Mouse (Mus musculus) testis, postnatal 14 days (tissue): ENCODE results near the gene 9930111J21Rik2.
"Not testable (repeated sequence)": the region's sequence is repeated elsewhere in the genome, so short reads cannot be mapped to it uniquely, and the experiment has no call there.

ENCODE experiments used
- DNase-seq: peaks from one replicate; pipeline ENCODE4 v3.0.0; 2021; ENCODE audit warnings: low spot score

9930111J21Rik2 gene

DNA sequence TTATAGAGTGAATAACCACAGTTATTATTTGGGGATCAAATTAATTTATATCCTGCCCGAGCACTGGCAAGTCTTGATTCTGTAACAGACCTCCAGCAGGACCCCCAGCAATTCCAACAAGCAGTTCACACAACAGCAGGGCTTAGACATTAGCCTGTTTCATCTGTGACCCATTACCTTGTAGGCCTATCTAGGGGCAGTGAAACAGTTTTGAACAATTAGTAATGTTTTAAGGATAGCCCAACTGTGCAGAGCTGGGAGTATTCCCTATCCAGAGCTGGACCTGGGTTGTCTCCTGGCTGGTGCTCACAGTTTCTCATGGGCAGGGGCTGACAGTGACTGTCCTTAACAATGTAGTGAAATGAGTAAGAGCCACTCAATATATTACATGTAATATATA, 26.0 kb upstream of the 9930111J21Rik2 start:
- DNase-seq, result no peak

DNA sequence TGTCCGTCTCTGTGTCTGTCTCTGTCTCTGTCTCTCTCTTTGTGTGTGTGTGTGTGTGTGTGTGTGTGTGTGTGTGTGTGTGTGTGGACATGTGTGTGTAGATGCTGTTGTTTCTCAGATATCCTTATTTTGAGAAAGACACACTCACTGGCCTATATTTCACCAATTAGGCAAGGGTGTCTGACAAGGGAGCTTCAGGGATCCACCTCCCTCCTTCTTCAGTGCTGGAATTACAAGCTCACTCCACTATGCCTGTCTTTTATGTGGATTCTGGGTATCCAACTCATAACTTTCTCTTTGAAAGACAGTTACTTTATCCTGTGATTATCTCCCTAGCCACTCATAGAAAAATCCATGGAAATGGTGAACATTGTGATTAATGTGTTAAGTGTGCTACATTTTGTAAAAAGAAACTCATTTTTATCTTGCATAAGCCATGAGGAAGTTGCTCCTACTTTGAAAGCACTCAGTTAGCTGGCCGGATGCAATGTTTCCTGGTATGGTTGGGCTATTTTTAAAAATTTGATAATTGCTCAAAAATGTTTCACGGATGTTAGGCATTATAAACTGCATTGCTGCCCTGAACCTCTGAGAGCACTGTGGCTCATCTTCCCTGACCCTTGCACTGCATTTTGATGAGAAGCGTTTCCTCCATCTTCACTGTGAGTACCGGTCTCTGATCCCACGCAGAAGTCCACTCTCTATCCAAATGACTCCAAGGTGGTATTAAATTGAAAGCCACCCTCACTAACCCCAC, 25.1 kb upstream of the 9930111J21Rik2 start, which contains the start of gene Ifi47:
Gene Ifi47 (plus strand): TSS at position 587 of the 757 bp plus-strand sequence.
- not testable (repeated sequence) for DNase-seq

DNA sequence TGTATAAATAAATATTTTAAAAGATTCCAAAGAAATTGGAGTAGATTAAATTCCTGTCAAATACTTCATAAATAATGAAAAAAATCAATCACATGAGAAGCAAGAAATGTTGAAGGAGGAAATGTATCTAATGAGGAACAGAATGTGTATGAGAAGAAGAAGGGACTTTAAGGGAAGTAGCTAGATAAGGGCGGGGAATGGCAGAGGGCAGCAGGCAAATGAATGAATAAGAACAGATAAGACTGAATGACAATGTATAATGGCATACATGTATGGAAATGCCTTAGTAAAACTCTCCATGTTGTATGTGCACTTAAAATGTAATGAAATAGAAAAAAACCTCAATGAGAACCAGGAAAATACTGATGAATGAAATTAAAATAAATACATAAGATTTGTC, 17.3 kb upstream of the 9930111J21Rik2 start:
- no peak for DNase-seq

DNA sequence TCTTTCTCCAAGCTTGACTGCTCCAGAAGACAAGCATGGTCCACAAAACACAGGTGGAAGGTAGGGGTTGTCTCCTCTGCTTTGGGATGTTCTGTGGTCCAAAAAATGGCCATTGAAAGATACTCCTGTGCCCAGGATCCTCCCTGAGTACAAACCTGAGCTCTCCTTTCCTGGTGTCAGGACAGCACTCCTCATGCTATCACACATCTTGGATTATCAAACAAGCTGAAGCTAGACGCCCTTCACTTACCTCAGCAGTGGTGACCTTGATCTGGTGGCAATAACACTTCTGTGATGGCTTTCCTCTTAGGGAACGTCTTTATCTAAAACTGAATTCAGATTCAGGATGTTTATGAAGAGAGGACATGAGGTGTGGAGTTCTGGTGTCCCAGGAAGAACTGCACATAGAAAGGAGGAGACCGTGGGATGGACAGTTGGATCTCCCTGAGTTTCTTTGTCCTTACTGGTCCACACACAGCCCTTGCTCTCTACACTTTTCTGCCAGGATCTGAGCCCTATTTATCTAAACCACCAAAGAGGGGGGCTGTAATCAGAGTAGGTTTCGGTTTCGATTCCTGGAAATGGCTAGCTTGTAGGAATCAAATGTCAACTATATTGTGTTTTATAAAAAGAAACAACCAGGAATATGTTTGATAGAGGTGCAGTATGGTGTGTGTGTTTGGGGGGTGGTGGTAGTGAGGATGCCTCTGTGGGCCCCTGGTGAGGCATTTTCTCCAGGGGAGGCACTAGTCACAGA, 12.8 kb upstream of the 9930111J21Rik2 start, which contains the start of gene Tgtp2:
Gene Tgtp2 (minus strand): TSS at position 494 of the 757 bp plus-strand sequence.
- not testable (repeated sequence) for DNase-seq

DNA sequence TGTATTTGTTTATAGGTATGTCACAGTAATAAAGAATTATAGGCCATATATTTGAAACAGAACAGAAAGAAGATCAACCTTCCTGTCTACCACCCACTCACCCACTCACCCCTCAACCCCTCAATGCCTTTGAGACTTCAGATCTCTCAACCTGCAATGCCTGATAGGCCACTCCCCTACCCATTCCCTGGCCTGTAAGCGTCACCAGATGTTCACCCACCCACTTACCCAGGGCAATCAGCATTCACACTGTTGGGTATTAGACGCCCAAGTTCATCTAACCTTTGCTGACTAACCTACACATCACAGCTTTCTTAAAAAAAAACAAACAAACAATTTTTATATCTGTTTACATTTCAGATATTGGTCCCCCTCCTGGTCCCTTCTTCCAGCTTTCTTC, 10.8 kb upstream of the 9930111J21Rik2 start:
- not testable (repeated sequence) for DNase-seq

DNA sequence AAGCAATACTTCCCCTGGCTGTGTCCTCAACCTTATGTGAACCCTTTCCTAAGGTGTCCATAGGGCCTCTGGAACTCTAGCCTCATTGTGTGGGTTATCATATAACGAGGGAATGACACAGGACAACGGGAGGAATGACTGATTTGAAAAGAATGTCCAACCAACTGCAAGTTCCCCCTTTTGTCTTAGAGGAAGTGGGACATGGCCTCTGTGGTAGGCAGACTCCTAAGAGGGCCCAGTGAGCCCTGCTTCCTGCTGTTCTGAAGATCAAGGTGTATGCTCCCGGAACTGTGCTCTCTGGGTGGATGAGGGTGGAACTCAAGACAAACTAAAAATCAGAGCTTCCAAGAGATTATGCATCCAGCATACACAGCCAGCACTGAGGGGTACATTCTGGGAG, 9.0 kb upstream of the 9930111J21Rik2 start:
- not testable (repeated sequence) for DNase-seq

DNA sequence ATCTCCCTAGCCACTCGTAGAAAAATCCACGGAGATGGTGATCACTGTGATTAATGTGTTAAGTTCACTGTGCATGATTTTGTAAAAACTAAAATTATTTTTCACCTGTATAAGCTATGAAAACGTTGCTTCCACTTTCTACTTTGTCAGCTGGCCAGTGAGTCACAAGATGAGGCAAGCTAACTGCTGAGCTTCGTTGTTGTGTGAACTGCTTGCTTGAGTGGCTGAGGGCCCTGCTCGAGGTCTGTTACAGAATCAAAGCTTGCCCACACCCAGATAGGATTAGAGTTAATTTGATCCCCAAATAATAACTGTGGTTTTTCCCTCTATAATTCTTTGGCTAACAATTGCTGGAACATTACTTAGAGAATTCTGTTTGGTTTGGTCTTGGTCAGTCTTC, 852 bp upstream of the 9930111J21Rik2 start:
- not testable (repeated sequence) for DNase-seq

DNA sequence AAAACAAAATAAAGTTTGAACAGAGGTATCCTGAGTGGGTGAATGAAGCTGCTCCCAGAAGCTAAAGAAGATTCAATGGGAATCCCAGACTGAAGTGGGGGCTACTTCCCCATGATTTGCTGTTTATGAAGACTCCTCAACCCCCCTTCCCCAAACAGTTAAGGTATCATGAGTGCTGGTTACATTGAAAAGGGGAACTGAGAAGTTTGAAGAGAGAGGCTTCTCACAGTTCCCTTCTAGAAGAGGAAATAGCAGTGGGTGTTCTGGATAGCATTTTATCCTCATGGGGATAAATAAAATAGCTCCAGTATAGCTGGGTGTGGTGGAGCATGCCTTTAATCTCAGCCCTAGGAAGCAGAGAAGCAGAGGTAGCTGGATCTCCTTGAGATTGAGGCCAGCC, 978 bp downstream of the 9930111J21Rik2 start:
- DNase-seq, result not testable (repeated sequence)

DNA sequence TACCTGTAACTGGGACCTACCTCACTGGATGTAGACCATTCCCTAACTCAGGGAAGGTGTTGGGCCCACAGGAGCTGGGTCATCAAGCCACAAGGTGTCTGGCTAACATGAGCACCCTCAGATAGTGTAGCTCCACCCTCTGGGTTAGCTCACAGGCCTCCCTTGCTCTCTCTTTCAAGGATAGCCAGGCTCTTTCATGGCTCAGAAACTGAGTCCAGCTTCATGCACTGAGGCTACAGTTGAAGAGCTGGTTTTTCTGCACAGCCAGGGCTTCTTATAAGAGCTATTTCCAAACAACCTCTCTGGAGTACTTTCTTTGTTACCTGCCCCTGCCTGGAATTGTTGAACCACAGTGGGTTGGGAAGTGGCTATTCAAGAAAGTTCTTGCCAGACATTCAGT, 39.0 kb downstream of the 9930111J21Rik2 start:
- DNase-seq, result not testable (repeated sequence)

DNA sequence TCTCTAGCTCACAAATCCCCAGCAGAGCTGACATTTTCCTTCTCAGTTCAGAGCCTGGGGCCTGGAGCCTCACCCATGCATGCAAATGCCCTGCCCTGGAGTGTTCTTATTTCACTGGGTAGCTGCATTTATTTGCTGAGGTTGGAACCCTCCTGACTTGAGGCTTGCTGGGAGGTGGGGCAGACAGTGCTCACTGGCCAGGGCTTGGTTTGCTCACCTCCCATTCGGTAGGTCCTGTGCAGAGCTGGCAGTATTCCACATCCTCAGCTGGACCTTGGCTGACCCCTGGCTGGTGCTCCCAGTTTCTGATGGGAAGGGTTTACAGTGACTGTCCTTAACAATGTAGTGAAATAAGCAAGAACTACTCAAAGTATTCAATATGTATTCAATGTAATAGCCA, 44.3 kb downstream of the 9930111J21Rik2 start:
- not testable (repeated sequence) for DNase-seq

DNA sequence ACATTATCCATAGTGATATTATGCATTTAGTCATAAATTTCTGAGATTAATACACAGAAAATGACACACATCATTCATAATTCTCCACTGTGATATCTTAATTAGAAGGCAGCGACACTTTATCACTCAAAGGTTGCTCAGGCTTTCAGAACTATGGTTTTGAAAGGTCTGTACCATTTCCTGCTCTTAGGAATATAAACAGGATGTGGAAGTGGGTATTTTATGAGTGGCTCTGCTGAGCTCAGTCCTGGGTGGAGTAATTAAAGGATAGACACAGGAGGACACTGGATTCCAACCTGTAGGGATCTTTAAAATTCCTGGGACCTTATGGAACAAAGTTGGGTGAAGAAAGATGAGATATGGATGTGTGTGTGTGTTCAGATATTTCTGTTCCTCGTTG, 44.7 kb downstream of the 9930111J21Rik2 start:
- not testable (repeated sequence) for DNase-seq

DNA sequence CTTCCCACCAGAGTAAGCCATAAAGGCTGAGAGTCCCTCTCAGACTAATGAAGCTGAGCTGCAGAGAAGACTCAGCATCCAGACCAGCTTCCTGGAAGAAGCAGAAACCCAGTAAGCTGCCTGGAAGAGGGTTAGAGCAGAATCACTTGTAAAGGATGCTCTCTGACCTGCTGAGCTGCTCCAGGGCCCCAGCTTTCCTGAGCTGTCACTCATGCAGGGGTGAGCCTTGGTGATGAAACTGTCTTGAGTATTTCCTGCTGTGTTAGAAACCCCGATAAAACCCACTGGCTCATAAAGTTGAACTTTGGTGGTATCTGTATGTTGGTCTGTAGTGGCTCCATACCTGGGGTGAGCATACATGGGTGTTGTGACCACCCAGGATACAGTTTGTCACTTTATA, 50.6 kb downstream of the 9930111J21Rik2 start:
- not testable (repeated sequence) for DNase-seq

DNA sequence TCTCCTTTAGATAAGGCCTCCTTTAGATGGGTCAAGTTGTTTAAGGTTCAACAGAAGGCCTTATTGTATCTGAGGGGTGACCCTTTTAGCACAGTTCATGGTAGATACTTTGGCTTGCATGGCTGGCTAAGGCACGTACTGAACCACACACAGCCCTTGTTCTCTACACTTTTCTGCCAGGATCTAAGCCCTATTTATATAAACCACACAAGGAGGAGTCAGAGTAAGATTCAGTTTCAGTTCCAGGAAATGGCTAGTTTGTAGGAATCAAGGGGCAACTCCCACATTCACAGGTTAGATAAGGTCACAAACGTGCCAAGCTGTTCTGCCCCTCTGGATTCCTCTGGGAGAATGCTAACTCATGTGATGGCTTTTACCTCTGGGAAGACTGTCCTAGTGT, 57.0 kb downstream of the 9930111J21Rik2 start, which contains the start of gene Tgtp1:
Gene Tgtp1 (minus strand): TSS at position 155 of the 400 bp plus-strand sequence.
- DNase-seq, result not testable (repeated sequence)

DNA sequence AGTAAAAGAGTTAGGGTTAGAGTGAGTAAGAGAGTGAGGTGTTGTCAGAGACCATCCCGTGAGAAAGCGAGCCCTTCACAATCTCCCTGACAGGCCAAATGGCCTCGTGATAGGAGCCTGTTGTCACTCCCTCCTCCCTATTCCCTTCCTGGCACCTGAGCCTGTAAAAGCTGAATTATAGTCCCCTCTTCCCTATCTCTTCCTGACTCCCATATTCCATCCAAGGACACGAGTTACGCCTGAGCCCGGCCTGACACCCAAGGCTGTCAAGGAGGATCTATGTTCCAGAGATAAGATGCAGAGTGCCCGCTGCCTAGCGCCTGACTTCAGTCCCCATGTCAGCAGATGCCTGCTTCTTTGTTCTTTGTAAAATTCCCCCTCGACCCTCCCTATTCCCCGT, 57.7 kb downstream of the 9930111J21Rik2 start:
- DNase-seq, result peak; percentile 44

DNA sequence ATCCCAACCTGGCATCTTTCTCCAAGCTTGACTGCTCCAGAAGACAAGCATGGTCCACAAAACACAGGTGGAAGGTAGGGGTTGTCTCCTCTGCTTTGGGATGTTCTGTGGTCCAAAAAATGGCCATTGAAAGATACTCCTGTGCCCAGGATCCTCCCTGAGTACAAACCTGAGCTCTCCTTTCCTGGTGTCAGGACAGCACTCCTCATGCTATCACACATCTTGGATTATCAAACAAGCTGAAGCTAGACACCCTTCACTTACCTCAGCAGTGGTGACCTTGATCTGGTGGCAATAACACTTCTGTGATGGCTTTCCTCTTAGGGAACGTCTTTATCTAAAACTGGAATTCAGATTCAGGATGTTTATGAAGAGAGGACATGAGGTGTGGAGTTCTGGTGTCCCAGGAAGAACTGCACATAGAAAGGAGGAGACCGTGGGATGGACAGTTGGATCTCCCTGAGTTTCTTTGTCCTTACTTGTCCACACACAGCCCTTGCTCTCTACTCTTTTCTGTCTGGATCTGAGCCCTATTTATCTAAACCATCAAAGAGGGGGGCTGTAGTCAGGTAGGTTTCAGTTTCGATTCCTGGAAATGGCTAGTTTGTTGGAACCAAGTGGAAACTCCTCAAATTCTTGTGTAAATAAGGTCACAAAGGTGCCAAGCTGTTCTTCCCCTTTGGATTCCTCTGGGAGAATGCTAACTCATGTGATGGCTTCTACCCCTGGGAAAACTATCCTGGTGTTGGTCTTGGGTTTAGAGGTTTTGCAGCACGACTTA, 59.1 kb downstream of the 9930111J21Rik2 start, which contains the start of gene Gm12185:
Gene Gm12185 (minus strand): TSS at position 487 of the 781 bp plus-strand sequence.
- not testable (repeated sequence) for DNase-seq

DNA sequence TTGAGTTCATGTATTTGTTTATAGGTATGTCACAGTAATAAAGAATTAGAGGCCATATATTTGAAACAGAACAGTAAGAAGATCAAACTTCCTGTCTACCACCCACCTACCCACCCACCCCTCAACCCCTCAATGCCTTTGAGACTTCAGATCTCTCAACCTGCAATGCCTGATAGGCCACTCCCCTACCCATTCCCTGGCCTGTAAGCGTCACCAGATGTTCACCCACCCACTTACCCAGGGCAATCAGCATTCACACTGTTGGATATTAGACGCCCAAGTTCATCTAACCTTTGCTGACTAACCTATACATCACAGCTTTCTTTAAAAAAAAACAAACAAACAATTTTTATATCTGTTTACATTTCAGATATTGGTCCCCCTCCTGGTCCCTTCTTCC, 61.1 kb downstream of the 9930111J21Rik2 start:
- not testable (repeated sequence) for DNase-seq

DNA sequence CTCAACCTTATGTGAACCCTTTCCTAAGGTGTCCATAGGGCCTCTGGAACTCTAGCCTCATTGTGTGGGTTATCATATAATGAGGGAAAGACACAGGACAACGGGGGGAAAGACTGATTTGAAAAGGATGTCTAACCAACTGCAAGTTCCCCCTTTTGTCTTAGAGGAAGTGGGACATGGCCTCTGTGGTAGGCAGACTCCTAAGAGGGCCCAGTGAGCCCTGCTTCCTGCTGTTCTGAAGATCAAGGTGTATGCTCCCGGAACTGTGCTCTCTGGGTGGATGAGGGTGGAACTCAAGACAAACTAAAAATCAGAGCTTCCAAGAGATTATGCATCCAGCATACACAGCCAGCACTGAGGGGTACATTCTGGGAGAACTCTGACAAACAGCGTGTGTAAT, 62.8 kb downstream of the 9930111J21Rik2 start:
- DNase-seq, result not testable (repeated sequence)

DNA sequence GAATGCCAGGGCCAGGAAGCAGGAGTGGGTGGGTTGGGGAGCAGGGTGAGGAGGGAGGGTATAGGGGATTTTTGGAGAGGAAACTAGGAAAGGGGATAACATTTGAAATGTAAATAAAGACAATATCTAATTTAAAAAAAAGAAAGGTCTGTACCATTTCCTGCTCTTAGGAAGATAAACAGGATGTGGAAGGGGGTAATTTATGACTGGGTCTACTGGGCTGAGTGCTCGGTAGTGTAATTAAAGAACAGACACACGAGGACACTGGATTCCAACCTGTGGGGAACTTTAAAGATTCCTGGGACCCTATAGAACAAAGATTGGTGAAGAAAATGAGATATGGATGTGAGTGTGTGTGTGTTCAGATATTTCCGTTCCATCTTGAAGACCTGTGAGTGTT, 68.2 kb downstream of the 9930111J21Rik2 start:
- not testable (repeated sequence) for DNase-seq

DNA sequence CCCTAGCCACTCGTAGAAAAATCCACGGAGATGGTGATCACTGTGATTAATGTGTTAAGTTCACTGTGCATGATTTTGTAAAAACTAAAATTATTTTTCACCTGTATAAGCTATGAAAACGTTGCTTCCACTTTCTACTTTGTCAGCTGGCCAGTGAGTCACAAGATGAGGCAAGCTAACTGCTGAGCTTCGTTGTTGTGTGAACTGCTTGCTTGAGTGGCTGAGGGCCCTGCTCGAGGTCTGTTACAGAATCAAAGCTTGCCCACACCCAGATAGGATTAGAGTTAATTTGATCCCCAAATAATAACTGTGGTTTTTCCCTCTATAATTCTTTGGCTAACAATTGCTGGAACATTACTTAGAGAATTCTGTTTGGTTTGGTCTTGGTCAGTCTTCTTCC, 71.0 kb downstream of the 9930111J21Rik2 start:
- not testable (repeated sequence) for DNase-seq

DNA sequence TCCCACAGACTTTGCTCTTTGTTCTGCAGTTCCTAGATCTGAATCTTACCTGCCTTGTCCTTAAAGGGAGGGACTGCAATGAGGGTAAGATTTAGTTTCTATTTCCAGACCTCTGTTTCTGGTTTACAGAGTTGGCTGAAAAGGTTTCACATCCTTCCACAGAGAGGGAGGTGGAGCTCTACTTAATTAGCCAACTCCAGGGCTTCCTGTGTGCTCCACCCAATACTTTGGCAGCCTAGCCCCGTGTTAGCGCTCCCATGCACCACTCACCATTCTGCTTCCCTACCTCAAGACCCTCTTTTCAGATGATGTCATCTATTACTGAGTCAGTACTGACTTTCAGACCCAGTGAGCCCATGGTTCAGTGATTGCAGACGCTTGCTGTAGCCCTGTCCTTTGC, 71.8 kb downstream of the 9930111J21Rik2 start, which contains the start of gene 9930111J21Rik1:
Gene 9930111J21Rik1 (minus strand): TSS at position 148 of the 400 bp plus-strand sequence.
- DNase-seq, result not testable (repeated sequence)

DNA sequence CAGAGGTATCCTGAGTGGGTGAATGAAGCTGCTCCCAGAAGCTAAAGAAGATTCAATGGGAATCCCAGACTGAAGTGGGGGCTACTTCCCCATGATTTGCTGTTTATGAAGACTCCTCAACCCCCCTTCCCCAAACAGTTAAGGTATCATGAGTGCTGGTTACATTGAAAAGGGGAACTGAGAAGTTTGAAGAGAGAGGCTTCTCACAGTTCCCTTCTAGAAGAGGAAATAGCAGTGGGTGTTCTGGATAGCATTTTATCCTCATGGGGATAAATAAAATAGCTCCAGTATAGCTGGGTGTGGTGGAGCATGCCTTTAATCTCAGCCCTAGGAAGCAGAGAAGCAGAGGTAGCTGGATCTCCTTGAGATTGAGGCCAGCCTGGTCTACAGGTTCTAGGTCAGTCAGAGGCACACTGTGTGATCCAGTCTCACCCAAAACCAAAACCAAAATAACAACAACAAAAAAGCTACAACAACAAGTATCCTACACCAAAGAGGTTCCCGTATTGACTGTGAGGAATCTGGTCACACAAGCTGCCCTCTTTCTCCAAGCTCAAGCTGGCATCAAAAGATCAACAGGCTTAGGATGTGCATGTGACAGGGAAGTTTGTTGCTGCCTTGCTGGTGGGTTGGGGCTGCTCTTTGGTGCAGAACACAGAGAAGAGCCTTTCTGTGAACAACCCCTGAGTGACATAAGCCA, 72.7 kb downstream of the 9930111J21Rik2 start, which contains the start of gene Olfr56:
Gene Olfr56 (plus strand): TSS at position 650 of the 700 bp plus-strand sequence.
- DNase-seq, result not testable (repeated sequence)
